30 mouse cellular contexts compared by ENCODE assay signal in the genomic region with DNA sequence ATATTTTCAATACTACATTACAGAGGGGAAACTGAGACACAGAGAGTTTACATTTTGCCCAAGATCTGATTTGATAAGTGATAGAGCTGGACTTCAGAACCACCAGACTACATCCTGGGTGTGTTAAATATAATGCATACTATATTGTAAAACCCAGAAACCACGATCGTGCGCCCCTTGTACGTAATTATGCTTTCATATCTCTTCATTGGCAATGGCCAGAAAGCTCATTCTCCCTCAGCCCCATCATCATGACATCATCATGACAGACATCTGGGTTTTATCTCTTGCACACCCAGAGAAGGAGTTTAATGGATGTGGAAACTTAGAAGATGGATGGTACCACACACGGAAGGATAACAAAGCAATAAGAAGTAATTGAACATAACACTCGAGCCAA. TPM values are rescaled to one million over a fixed set of nuclear protein-coding genes. Genes with fewer than 3 reads are reported as not detected.
DNase-seq lines count a peak whose midpoint lies in the region; ATAC-seq lines count a peak whose summit lies in the region.
"Had no signal": no experiment of that assay in that cellular context is flagged by ENCODE, and none has a peak within 500 bp of the region (broad histone marks: within the 10 kb centered on the region; RNA-seq: fewer than 3 reads in every experiment).

No protein-coding gene starts in this region.

- ATAC-seq in kidney, embryonic 16.5 days (ENCODE audit: low FRiP score, low TSS enrichment): no peak
- no peak for ATAC-seq in midbrain, embryonic 11.5 days (ENCODE audit: low FRiP score)
- no peak for ATAC-seq in midbrain, embryonic 13.5 days
- ATAC-seq: forebrain, embryonic 15.5 days; hindbrain, embryonic 16.5 days had no signal

- H3K9ac ChIP-seq in kidney, embryonic 16.5 days (replicated peaks; ENCODE audit: low read length): no peak overlapping the region
- no peak overlapping the region for H3K9ac ChIP-seq in midbrain, embryonic 11.5 days (ENCODE audit: low read length)
- no peak overlapping the region for H3K9ac ChIP-seq in midbrain, embryonic 13.5 days (replicated peaks)
- H3K9ac ChIP-seq: embryonic facial prominence, embryonic 13.5 days; forebrain, embryonic 12.5 days; forebrain, embryonic 15.5 days; heart, embryonic 15.5 days; hindbrain, embryonic 13.5 days had no signal

- H3K4me3 ChIP-seq in heart, embryonic 10.5 days: no peak overlapping the region
- H3K4me3 ChIP-seq in kidney, embryonic 16.5 days (ENCODE audit: low read length): no peak overlapping the region
- H3K4me3 ChIP-seq in midbrain, embryonic 11.5 days (ENCODE audit: low read depth, low read length): no peak overlapping the region
- H3K4me3 ChIP-seq in midbrain, embryonic 13.5 days (replicated peaks): no peak overlapping the region
- H3K4me3 ChIP-seq: embryonic facial prominence, embryonic 10.5 days; embryonic facial prominence, embryonic 13.5 days; erythroblast, embryonic 14.5 days; forebrain, embryonic 12.5 days; forebrain, embryonic 15.5 days; heart, adult 2 months; heart, embryonic 15.5 days; hindbrain, embryonic 10.5 days; hindbrain, embryonic 13.5 days had no signal

- intact Hi-C loops in heart, postnatal 14 days (cut with DNase I): no loop called here

- H3K4me2 ChIP-seq in kidney, embryonic 16.5 days (replicated peaks; ENCODE audit: low read depth, low read length): no peak overlapping the region
- H3K4me2 ChIP-seq in midbrain, embryonic 11.5 days: no peak overlapping the region
- H3K4me2 ChIP-seq in midbrain, embryonic 13.5 days (replicated peaks): no peak overlapping the region
- H3K4me2 ChIP-seq: embryonic facial prominence, embryonic 13.5 days; forebrain, embryonic 12.5 days; forebrain, embryonic 15.5 days; heart, embryonic 11.5 days; heart, embryonic 15.5 days; hindbrain, embryonic 13.5 days had no signal

- no peaks in the 10 kb centered on the region for H3K27me3 ChIP-seq in heart, embryonic 10.5 days (ENCODE audit: insufficient read depth, poor library complexity, severe bottlenecking)
- no peaks in the 10 kb centered on the region for H3K27me3 ChIP-seq in kidney, embryonic 16.5 days (ENCODE audit: insufficient read depth, low read length)
- no peaks in the 10 kb centered on the region for H3K27me3 ChIP-seq in midbrain, embryonic 11.5 days (ENCODE audit: control insufficient read depth, insufficient read depth, low read length)
- no peaks in the 10 kb centered on the region for H3K27me3 ChIP-seq in midbrain, embryonic 13.5 days
- H3K27me3 ChIP-seq: CH12.LX; embryonic facial prominence, embryonic 13.5 days; forebrain, embryonic 12.5 days; forebrain, embryonic 15.5 days; heart, embryonic 15.5 days; hindbrain, embryonic 13.5 days had no signal

- 82% methylated on average over 6 of the region's 6 CpGs for WGBS in heart, embryonic 10.5 days
- 66% methylated on average over 6 of the region's 6 CpGs for WGBS in kidney, embryonic 16.5 days
- WGBS in midbrain, embryonic 11.5 days: 91% methylated on average over 6 of the region's 6 CpGs
- WGBS in midbrain, embryonic 13.5 days: 97% methylated on average over 6 of the region's 6 CpGs

- no peaks in the 10 kb centered on the region for H3K36me3 ChIP-seq in heart, embryonic 10.5 days
- no peaks in the 10 kb centered on the region for H3K36me3 ChIP-seq in kidney, embryonic 16.5 days (ENCODE audit: insufficient read depth, low read length)
- no peaks in the 10 kb centered on the region for H3K36me3 ChIP-seq in midbrain, embryonic 11.5 days (ENCODE audit: control insufficient read depth, insufficient read depth, low read length)
- H3K36me3 ChIP-seq in midbrain, embryonic 13.5 days: no peaks in the 10 kb centered on the region
- H3K36me3 ChIP-seq: embryonic facial prominence, embryonic 10.5 days; embryonic facial prominence, embryonic 13.5 days; forebrain, embryonic 12.5 days; forebrain, embryonic 15.5 days; G1E; heart, embryonic 15.5 days; hindbrain, embryonic 10.5 days; hindbrain, embryonic 13.5 days had no signal

- H3K27ac ChIP-seq in heart, embryonic 10.5 days: no peak overlapping the region
- 0 out of 2 replicates have a peak overlapping the region, but pooled peaks have one; percentile 13 for H3K27ac ChIP-seq in kidney, embryonic 16.5 days (ENCODE audit: low read length)
- no peak overlapping the region for H3K27ac ChIP-seq in midbrain, embryonic 11.5 days (ENCODE audit: low read depth, low read length)
- H3K27ac ChIP-seq in midbrain, embryonic 13.5 days: no peak overlapping the region
- H3K27ac ChIP-seq: embryonic facial prominence, embryonic 10.5 days; embryonic facial prominence, embryonic 13.5 days; forebrain, embryonic 12.5 days; forebrain, embryonic 15.5 days; heart, adult 2 months; heart, embryonic 15.5 days; hindbrain, embryonic 10.5 days; hindbrain, embryonic 13.5 days had no signal

- DNase-seq in heart, embryonic 10.5 days (ENCODE audit: low spot score): peak; percentile 62
- no peak for DNase-seq in heart, postnatal 14 days
- DNase-seq in kidney, postnatal 4 days: no peak
- peak; percentile 66 for DNase-seq in midbrain, embryonic 11.5 days (ENCODE audit: low spot score, missing footprints)
- DNase-seq in cerebellum, postnatal 25 days: no peak
- DNase-seq: adrenal gland, adult 2 months; adrenal gland, postnatal 14 days; B cell, adult 2 months; cerebellum, adult 11 months; cerebellum, adult 2 months; cerebellum, adult 9-11 months; cerebellum, postnatal 36 days; embryo, embryonic 11 days; gastrocnemius, postnatal 25 days; heart, adult 2 months; heart, postnatal 10 days had no signal

- peaks cover 34% of the 10 kb centered on the region for H3K4me1 ChIP-seq in heart, embryonic 10.5 days
- H3K4me1 ChIP-seq in kidney, embryonic 16.5 days (ENCODE audit: insufficient read depth, low read length): no peaks in the 10 kb centered on the region
- no peaks in the 10 kb centered on the region for H3K4me1 ChIP-seq in midbrain, embryonic 11.5 days (ENCODE audit: control insufficient read depth, insufficient read depth, low read length)
- H3K4me1 ChIP-seq in midbrain, embryonic 13.5 days (replicated peaks): no peaks in the 10 kb centered on the region
- H3K4me1 ChIP-seq: embryonic facial prominence, embryonic 10.5 days; forebrain, embryonic 12.5 days; forebrain, embryonic 15.5 days; hindbrain, embryonic 13.5 days had no signal

- H3K9me3 ChIP-seq in heart, embryonic 10.5 days: no peaks in the 10 kb centered on the region
- H3K9me3 ChIP-seq in kidney, embryonic 16.5 days (ENCODE audit: low read length): no peaks in the 10 kb centered on the region
- H3K9me3 ChIP-seq in midbrain, embryonic 11.5 days (ENCODE audit: control insufficient read depth, low read length): no peaks in the 10 kb centered on the region
- H3K9me3 ChIP-seq in midbrain, embryonic 13.5 days: no peaks in the 10 kb centered on the region
- H3K9me3 ChIP-seq: embryonic facial prominence, embryonic 10.5 days; embryonic facial prominence, embryonic 13.5 days; forebrain, embryonic 12.5 days; forebrain, embryonic 15.5 days; heart, embryonic 15.5 days; hindbrain, embryonic 10.5 days; hindbrain, embryonic 13.5 days had no signal

RNA-seq across cellular contexts. Expression of gene Lbh, which starts 17.1 kb away (rescaled TPM):
- polyA plus RNA-seq in heart, embryonic 10.5 days (2016; fragmentation: Nextera tagmentation; extraction: Ambion mirVana): 10.8 and 15.4 TPM in 2 replicates
- total RNA-seq in heart, postnatal 14 days (2021): 100 to 1,000 TPM; 318 to 323 TPM
- polyA plus RNA-seq in kidney, embryonic 16.5 days (2015; fragmentation: Nextera tagmentation; extraction: Ambion mirVana): 8.4 and 8.8 TPM in 2 replicates
- polyA plus RNA-seq in midbrain, embryonic 11.5 days (2014; fragmentation: Nextera tagmentation; extraction: Ambion mirVana): 5.1 and 5.3 TPM in 2 replicates
- polyA plus RNA-seq in midbrain, embryonic 13.5 days (2015; fragmentation: Nextera tagmentation; extraction: Ambion mirVana): 6.3 and 7.0 TPM in 2 replicates

Comparison
In these comparisons a context has a peak if more than half of its experiments do, and no peak if none do; other contexts are left out.
1. DNase-seq: peak in heart, embryonic 10.5 days (single experiment) and midbrain, embryonic 11.5 days (single experiment); none in heart, postnatal 14 days (0 of 2), kidney, postnatal 4 days (0 of 2) and cerebellum, postnatal 25 days (0 of 2).